Mouse (Mus musculus) embryonic facial prominence, embryonic 13.5 days (tissue): ENCODE measurements at regions not wholly inside any gene's neighbourhood (a gene's known extent, or its start where the extent isn't known, plus 50 kb on each side); places are given as distances from the start of the nearest gene placed in this dataset.

ENCODE experiments used
- ATAC-seq: fragments of 200-750 bp; cut with Nextera tagmentation; 2 replicates; pipeline ENCODE4 v1.8.0; 2017; ENCODE audit warnings: low read depth; ENCODE audit not compliant: insufficient number of reproducible peaks, insufficient read depth, low FRiP score, low TSS enrichment
- H3K27ac ChIP-seq: fragments of 300-500 bp; sonication (generic); 2 replicates; pipeline ENCODE4 v1.5.1; 2015; ENCODE audit warnings: moderate library complexity, mild to moderate bottlenecking, inconsistent platforms
- H3K27me3 ChIP-seq: fragments of 300-500 bp; sonication (generic); 2 replicates; pipeline ENCODE4 v1.6.1; 2015; ENCODE audit warnings: mild to moderate bottlenecking, inconsistent platforms
- H3K36me3 ChIP-seq: fragments of 300-500 bp; sonication (generic); 2 replicates; pipeline ENCODE4 v1.6.1; 2015; ENCODE audit warnings: mild to moderate bottlenecking, inconsistent platforms
- H3K4me1 ChIP-seq: fragments of 300-500 bp; sonication (generic); 2 replicates; pipeline ENCODE4 v1.6.1; 2015; ENCODE audit warnings: inconsistent platforms
- H3K4me2 ChIP-seq: fragments of 300-500 bp; sonication (generic); 2 replicates; pipeline ENCODE4 v1.6.1; 2015; ENCODE audit warnings: moderate library complexity, mild to moderate bottlenecking, inconsistent platforms
- H3K4me3 ChIP-seq: fragments of 300-500 bp; sonication (generic); 2 replicates; pipeline ENCODE4 v1.5.1; 2015; ENCODE audit warnings: mild to moderate bottlenecking, inconsistent platforms
- H3K9ac ChIP-seq: fragments of 300-500 bp; sonication (generic); 2 replicates; pipeline ENCODE4 v1.6.1; 2015; ENCODE audit warnings: mild to moderate bottlenecking, inconsistent platforms
- H3K9me3 ChIP-seq: fragments of 300-500 bp; sonication (generic); 2 replicates; pipeline ENCODE4 v1.6.1; 2016; ENCODE audit warnings: inconsistent platforms
- WGBS: fragments of 180-500 bp; shearing (Covaris S2); methylation state at CpG from one replicate; pipeline ENCODE4 v1.1.7; 2015; ENCODE audit warnings: mixed read lengths; 5-methylcytosine and 5-hydroxymethylcytosine counted together

DNA sequence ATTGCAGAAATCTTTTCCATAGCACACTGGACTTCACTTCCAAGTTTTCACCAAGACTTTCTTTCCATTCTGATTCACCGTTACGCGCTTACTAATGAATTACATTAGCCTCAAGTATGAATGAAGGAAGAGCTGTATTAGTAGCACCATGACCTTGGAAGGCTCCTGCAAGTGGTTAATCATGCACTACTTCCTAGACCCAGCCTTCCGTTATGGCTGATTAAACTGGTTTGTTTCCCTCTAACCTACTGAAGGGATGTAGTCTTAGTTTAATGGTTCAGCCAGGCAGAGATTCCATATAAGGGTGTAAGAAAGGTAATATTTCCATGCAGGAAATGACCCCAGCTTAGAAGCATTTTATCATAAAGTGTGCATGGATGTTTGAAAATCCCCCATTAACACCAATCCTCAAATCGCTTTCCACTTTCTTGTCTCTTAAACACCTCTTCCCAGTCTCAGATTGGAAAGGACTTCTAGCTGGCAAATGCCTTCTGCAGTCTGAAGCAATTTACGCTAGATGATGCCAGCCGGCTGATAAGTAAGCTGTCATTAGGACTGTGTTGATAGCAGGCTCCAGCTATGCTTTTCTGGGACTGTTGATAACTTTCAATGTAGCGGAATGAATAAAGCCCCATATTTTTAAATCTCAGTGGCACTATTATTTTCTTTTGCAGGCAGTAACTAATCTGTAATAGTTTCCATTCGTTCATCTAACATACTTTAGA is 215.6 kb upstream of the Bmp2 start:
- no peak overlapping the region for H3K9ac ChIP-seq
- H3K36me3 ChIP-seq: no peaks in the 10 kb centered on the region
- WGBS: 80% methylated on average over 9 of the region's 9 CpGs
- H3K27me3 ChIP-seq: no peaks in the 10 kb centered on the region
- no peak overlapping the region for H3K4me3 ChIP-seq
- no peak for ATAC-seq
- no peak overlapping the region for H3K27ac ChIP-seq
- no peak overlapping the region for H3K4me2 ChIP-seq
- H3K4me1 ChIP-seq: 0 out of 2 replicates have a peak, but pooled peaks cover 3% of the 10 kb centered on the region
- no peaks in the 10 kb centered on the region for H3K9me3 ChIP-seq

DNA sequence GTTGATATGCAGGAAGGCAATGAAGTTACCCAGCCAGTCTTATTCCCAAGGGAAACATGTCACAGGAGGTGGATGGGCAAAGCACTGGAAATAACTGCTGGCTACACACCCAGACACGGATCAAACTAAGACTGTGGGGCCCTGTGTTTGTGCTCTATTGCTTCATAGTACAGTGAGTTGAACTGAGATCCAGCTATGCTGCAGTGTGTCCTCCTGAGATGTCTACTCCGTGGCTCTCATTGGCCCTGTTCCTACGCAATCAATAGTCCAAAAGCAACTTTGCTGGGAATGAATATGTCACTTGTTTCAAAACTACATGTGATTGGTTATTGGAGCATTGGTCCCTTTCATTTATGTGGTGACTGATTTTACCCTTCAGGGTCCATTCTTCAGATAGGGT is 213.8 kb upstream of the Bmp2 start:
- Histone ChIP-seq H3K4me2 (no peak overlapping the region), H3K9ac (no peak overlapping the region), H3K9me3 (no peaks in the 10 kb centered on the region), H3K36me3 (no peaks in the 10 kb centered on the region), H3K27me3 (no peaks in the 10 kb centered on the region), H3K27ac (no peak overlapping the region), H3K4me1 (0 out of 2 replicates have a peak, but pooled peaks cover 3% of the 10 kb centered on the region), H3K4me3 (no peak overlapping the region)
- 88% methylated on average over 3 of the region's 3 CpGs for WGBS
- no peak for ATAC-seq

DNA sequence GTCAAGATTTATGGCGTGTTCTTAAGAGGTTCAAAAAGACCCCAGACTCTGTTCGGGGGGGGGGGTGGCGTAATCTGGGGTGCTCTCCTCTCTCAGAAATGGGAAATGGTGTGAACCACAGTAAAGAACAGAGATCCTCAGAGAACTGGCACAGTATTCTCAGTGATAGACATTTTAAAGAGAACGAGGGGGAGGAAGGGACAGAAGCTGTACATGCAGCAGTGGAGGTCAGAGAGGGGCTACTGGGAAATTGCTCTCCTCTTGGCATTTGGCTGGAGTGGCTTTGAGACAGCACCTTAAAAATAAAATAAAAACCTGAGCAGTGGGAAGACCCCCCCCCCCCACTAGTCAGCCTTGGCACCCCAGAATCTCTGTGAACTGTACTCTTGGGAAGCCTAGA is 210.6 kb upstream of the Bmp2 start:
- WGBS: 87% methylated on average over 4 of the region's 4 CpGs
- Histone ChIP-seq H3K9me3 (no peaks in the 10 kb centered on the region), H3K4me2 (no peak overlapping the region), H3K9ac (no peak overlapping the region), H3K27me3 (no peaks in the 10 kb centered on the region), H3K27ac (no peak overlapping the region), H3K36me3 (no peaks in the 10 kb centered on the region), H3K4me3 (no peak overlapping the region), H3K4me1 (peaks cover 9% of the 10 kb centered on the region; the same call in 1 of the 2 replicates)
- no peak for ATAC-seq

DNA sequence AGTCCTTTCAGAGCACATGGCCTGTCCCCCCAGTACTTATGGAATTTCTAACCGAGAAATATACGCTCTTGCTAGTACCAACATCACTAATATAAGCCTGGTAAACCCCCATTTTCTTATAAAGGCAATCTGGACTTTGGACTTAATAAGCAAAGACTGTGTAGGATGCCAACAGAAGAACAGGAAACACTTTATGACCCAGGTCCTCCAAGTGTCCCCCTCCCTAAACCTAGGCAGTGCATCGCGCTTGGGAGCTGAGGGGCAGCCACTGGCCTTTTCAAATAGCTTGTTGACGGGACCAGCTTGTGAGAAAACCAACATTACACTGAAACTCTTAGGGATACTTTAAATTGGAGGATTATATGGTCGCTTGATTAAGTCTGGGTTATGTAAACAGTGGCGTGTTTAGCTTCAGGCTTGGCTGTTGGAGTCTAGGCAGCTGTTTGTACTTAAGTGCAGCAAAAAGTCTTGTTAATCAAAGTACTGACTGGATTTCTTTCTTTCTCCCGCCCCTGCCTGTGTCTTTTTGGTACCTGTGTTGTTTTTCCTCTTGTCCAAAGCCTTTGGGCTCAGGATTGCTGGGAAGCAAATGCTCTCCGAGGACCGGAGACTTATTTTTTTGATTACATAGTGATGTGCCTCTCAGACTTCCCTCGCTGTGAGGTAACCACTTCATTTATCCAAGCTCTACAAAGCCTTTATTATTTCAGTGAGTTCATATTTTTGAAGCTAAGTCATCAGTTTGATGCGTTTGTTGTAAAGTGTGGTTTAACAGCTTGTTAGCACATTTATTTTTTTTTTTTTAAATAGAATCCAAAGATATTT is 205.8 kb upstream of the Bmp2 start:
- ATAC-seq: no peak
- no peak overlapping the region for H3K9ac ChIP-seq
- 21% methylated on average over 12 of the region's 12 CpGs for WGBS
- H3K36me3 ChIP-seq: no peaks in the 10 kb centered on the region
- H3K4me1 ChIP-seq: peaks cover 14% of the 10 kb centered on the region
- H3K27me3 ChIP-seq: no peaks in the 10 kb centered on the region
- no peaks in the 10 kb centered on the region for H3K9me3 ChIP-seq
- H3K27ac ChIP-seq: no peak overlapping the region
- H3K4me2 ChIP-seq: peak overlapping the region; percentile 3; the same call in 1 of the 2 replicates
- no peak overlapping the region for H3K4me3 ChIP-seq

DNA sequence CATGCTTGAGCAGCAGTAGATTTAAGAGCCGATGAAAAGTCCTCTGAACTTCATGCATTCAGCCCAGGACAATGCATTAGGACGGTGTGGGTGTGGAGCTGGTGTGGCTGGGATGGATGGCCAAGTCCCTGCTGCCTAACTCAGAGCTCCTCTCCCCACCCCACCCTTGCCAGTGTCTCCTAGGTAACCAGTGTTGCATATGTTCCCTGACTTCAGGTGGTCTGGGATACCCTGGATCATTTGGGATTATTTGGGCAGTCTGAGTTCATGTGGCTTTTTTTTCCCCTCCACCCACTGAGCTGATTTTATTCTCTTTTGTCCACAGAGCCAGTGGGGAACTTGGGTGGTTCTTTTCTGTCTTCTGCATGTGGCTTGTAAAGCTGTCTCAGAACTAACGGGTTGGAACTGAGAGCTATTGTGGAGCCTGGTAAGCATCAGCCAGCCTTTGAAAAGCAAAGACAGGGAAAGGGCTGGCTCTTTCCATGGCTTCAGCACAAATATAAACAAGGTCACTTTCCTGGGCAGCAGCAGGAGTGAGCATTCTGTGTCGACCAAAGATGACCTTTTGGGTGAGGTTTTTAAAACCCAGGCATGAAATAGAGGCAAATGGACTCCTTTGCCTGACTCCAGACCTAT is 205.1 kb upstream of the Bmp2 start:
- Histone ChIP-seq H3K9ac (no peak overlapping the region), H3K36me3 (no peaks in the 10 kb centered on the region), H3K9me3 (no peaks in the 10 kb centered on the region), H3K27ac (no peak overlapping the region), H3K4me2 (no peak overlapping the region), H3K4me3 (no peak overlapping the region), H3K27me3 (no peaks in the 10 kb centered on the region), H3K4me1 (peaks cover 14% of the 10 kb centered on the region)
- ATAC-seq: no peak
- 15% methylated on average over 4 of the region's 4 CpGs for WGBS

DNA sequence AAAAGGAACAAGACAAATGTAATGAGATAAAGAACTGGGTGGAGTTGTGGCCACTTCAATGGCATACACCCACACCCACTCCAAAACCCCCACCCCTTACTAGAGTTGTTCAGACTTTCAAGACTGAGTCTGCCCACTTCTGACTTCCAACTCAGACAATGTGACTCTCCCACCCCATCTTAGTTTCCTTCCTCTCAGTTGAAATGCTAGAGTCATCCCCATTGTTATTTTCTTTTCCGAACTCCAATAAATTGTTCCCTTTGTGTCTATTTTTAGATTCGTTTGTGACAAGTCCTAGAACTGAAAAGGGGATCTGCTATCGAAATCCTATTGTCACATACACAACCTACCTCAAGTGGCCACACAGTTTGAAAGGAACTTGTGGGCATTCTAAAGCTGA is 200.7 kb upstream of the Bmp2 start:
- Histone ChIP-seq H3K9ac (no peak overlapping the region), H3K4me3 (no peak overlapping the region), H3K27me3 (no peaks in the 10 kb centered on the region), H3K36me3 (no peaks in the 10 kb centered on the region), H3K4me2 (no peak overlapping the region), H3K27ac (no peak overlapping the region), H3K9me3 (no peaks in the 10 kb centered on the region), H3K4me1 (peaks cover 10% of the 10 kb centered on the region)
- ATAC-seq: no peak
- 79% methylated on average over 3 of the region's 3 CpGs for WGBS

DNA sequence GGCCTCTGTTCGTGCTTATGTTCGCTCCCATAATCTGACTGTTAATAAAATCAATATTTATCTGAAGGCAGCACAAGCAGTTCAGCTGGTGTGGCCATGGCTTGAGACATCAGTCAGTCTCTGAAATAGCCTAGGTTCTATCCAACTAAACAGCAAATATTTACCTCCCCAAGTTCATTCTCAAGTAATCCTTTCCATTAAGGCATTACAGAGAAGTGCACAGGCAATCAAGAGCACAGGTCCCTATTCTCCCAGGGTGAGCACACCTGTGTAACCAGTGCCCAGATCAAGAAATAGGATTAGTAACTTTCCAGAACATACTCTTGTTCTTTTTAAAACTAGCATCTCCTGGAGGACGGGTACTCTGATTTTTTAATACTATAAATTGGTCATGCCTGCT is 199.2 kb upstream of the Bmp2 start:
- H3K27me3 ChIP-seq: no peaks in the 10 kb centered on the region
- ATAC-seq: no peak

DNA sequence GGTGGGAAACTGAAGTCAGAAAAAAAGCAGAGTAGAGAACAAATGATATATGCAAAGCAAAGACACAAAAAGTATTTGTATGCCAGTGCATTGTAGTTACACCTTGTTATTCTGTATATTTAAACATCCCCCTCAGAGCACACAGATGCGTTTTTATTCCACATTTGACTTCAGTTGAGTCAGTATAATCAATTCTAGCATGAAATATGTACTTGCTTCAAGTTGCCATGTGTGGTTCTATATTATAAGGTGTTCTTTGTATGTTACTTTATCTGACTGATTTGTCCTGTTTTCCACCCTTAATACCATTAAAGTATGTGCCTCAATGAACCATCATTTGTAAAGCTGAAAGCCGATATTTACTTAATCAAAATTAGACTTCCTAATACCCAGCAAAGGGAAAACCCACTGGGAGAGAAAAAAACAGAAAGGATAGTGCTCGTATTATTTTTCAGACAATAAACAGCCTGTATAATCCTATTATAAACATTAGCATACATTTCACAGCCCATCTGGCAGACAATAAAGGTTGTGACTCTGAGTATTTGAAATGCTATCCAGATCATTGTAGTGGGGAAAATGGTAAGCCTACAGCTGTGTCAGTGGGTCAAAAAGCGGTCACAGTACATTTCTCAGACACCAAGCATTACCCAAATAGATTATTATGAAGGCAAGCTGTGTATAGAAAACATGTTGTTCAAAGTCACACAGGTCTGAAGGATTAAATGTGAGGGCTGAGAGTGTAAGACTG is 189.1 kb upstream of the Bmp2 start:
- H3K9me3 ChIP-seq: no peaks in the 10 kb centered on the region
- H3K27ac ChIP-seq: no peak overlapping the region
- H3K9ac ChIP-seq: no peak overlapping the region
- H3K36me3 ChIP-seq: no peaks in the 10 kb centered on the region
- H3K4me1 ChIP-seq: no peaks in the 10 kb centered on the region
- 61% methylated on average over 4 of the region's 4 CpGs for WGBS
- ATAC-seq: no peak
- H3K4me3 ChIP-seq: no peak overlapping the region
- no peak overlapping the region for H3K4me2 ChIP-seq
- H3K27me3 ChIP-seq: no peaks in the 10 kb centered on the region

More for the DNA sequence above, 199.2 kb upstream of the Bmp2 start:
- Histone ChIP-seq H3K36me3 (no peaks in the 10 kb centered on the region), H3K9me3 (no peaks in the 10 kb centered on the region), H3K4me3 (no peak overlapping the region), H3K4me2 (no peak overlapping the region), H3K27ac (no peak overlapping the region), H3K9ac (no peak overlapping the region), H3K4me1 (no peaks in the 10 kb centered on the region)
- 76% methylated on average over 3 of the region's 3 CpGs for WGBS

DNA sequence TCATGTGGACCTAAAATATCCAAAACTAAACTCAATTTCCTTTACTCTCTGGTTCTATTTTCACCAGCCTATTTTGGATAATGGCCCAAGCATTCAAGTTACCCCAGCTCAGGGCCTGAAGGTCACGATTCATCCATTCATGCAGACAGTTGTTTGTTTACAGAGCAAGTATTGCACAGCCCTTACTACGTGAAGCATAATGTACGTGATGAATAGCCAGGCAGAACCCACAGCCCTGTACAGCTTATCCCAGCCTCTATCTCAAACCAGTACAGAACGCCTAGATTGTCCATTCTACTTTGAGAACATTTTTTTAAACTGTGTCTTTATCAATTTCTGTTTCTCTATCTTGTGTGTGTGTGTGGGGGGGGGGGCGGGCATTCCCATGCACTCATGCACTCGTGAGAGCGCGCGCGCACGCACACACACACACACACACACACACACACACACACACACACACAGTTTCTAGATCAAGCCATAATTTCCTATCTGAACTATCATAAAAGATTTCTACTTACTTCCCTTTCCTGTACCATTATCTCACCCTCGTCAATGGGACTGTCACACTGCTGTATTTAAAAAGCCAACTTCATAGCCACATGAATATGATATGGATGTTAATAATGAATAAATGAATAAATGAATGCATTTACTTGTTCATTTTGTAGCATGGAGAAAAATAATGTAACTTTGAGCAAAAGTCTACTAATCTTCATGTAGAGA is 180.3 kb upstream of the Bmp2 start:
- Histone ChIP-seq H3K27me3 (no peaks in the 10 kb centered on the region), H3K4me2 (no peak overlapping the region), H3K4me1 (peaks cover 10% of the 10 kb centered on the region), H3K4me3 (no peak overlapping the region), H3K36me3 (no peaks in the 10 kb centered on the region), H3K9me3 (no peaks in the 10 kb centered on the region), H3K27ac (no peak overlapping the region), H3K9ac (no peak overlapping the region)
- 81% methylated on average over 12 of the region's 12 CpGs for WGBS
- no peak for ATAC-seq

DNA sequence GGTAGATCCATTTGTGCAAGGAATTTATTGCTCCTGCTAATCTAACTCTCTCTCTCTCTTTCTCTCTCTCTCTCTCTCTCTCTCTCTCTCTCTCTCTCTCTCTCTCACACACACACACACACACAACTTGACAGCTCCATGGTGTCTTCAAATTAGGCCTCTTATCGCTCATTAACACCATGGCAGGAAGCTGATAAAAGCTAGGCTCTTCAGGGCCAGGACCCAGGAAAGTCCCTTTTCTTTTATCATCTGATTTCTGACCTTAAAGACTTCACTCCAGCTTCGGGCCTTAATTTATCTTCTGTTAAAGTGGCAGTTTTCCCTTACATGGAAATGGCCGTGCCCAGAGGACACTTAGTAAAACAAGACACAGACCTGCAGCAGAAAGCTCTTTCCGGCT is 178.4 kb upstream of the Bmp2 start:
- Histone ChIP-seq H3K4me3 (no peak overlapping the region), H3K9ac (no peak overlapping the region), H3K27me3 (no peaks in the 10 kb centered on the region), H3K27ac (no peak overlapping the region), H3K9me3 (no peaks in the 10 kb centered on the region), H3K4me2 (no peak overlapping the region), H3K36me3 (no peaks in the 10 kb centered on the region), H3K4me1 (peaks cover 10% of the 10 kb centered on the region)
- 36% methylated on average over 4 of the region's 4 CpGs for WGBS
- no peak for ATAC-seq

DNA sequence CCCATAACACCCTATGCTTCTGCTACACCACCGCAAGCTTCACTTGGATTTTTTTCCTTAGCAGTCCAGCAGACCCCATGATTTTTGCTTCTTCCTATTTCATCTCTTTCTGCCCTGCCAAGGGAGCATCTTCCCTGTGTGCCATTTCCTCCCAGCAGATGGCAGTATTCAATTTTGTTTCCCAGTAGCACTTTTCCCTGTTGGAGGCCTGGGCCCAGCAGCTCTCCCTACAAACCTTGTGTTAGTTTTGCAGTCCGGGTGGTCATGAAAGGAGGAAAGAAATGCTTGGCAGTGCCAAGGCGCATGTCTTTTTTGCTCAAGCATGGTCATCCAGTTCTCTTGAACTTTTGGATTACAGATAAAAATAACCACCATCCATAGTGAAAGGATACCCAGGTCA is 170.9 kb upstream of the Bmp2 start:
- no peak overlapping the region for H3K4me2 ChIP-seq
- no peak overlapping the region for H3K4me3 ChIP-seq
- no peaks in the 10 kb centered on the region for H3K9me3 ChIP-seq
- WGBS: 76% methylated on average over 3 of the region's 3 CpGs
- H3K4me1 ChIP-seq: no peaks in the 10 kb centered on the region
- H3K9ac ChIP-seq: no peak overlapping the region
- H3K27me3 ChIP-seq: no peaks in the 10 kb centered on the region
- ATAC-seq: no peak
- H3K36me3 ChIP-seq: no peaks in the 10 kb centered on the region
- no peak overlapping the region for H3K27ac ChIP-seq
